Mouse (Mus musculus) MEL (cell line): ENCODE data around the gene E130308A19Rik.

Source experiments
- CHD1 ChIP-seq: IDR thresholded peaks from 2 replicates; pipeline ENCODE4 v1.6.1; 2012; ENCODE audit warnings: low read depth, mild to moderate bottlenecking, inconsistent platforms, low read length, improper control_type of control experiment
- CTCF ChIP-seq, 3 experiments: IDR thresholded peaks in 2 of 3; conservative IDR thresholded peaks in 1 of 3; 2 replicates each; pipeline ENCODE4 v1.5.1; 2011 to 2012; ENCODE audit warnings: low read length in 3 of 3, low read depth in 2 of 3, mild to moderate bottlenecking in 2 of 3, improper control_type of control experiment in 1 of 3, inconsistent platforms in 1 of 3, mixed read lengths in 1 of 3, moderate library complexity in 1 of 3; ENCODE audit not compliant: control insufficient read depth in 1 of 3, insufficient read depth in 1 of 3, poor library complexity in 1 of 3, severe bottlenecking in 1 of 3
- ETS1 ChIP-seq: IDR thresholded peaks from 2 replicates; pipeline ENCODE4 v1.6.1; 2012; ENCODE audit warnings: low read depth, mild to moderate bottlenecking, inconsistent platforms, low read length, improper control_type of control experiment, moderate library complexity
- GATA1 ChIP-seq: IDR thresholded peaks from 2 replicates; pipeline ENCODE4 v1.6.1; 2011; ENCODE audit warnings: low read depth, low read length, improper control_type of control experiment
- HCFC1 ChIP-seq: IDR thresholded peaks from 2 replicates; pipeline ENCODE4 v1.6.1; 2012; ENCODE audit warnings: low read depth, mild to moderate bottlenecking, inconsistent platforms, low read length, improper control_type of control experiment, moderate library complexity
- MAX ChIP-seq: IDR thresholded peaks from 2 replicates; pipeline ENCODE4 v1.6.1; 2011; ENCODE audit warnings: low read length, improper control_type of control experiment
- MXI1 ChIP-seq: IDR thresholded peaks from 2 replicates; pipeline ENCODE4 v1.6.1; 2011; ENCODE audit warnings: mild to moderate bottlenecking, low read depth, low read length, improper control_type of control experiment
- POLR2A ChIP-seq, 2 experiments: IDR thresholded peaks; 2 replicates each; pipeline ENCODE4 v1.6.1; 2011 to 2012; ENCODE audit warnings: low read length in 2 of 2, mild to moderate bottlenecking in 2 of 2, control low read depth in 1 of 2, improper control_type of control experiment in 1 of 2, low read depth in 1 of 2, moderate library complexity in 1 of 2; ENCODE audit not compliant: control insufficient read depth in 1 of 2, insufficient read depth in 1 of 2, poor library complexity in 1 of 2
- RAD21 ChIP-seq: IDR thresholded peaks from 2 replicates; pipeline ENCODE4 v1.6.1; 2011; ENCODE audit warnings: mild to moderate bottlenecking, low read depth, low read length, improper control_type of control experiment
- TCF12 ChIP-seq: IDR thresholded peaks from 2 replicates; pipeline ENCODE4 v1.6.1; 2014; ENCODE audit warnings: low read depth, mild to moderate bottlenecking, inconsistent platforms, low read length, improper control_type of control experiment, moderate library complexity

DNA sequence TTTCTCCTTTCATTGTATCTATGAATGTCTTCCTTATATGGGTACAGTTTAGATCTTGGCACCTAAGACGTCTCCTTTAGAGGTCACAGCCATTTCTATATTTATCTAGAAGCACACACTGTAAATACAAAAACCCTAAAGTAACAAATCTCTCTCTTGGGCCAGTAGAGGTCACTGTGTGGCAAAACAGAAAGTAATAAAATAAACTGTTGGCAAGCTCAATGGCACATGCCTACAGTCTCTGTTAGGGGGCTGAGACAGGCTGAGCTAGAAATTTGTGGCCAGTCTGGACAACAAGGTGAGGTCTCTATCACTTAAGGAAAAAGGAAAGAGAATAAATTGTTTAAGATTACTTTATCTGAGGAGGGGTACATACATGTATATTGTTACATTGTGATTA lies 11.0 kb upstream of the E130308A19Rik start:
- no peak for TF ChIP-seq POLR2A (IDR thresholded peaks at IDR 0.05; ENCODE audit: control insufficient read depth in 1 of 2, insufficient read depth in 1 of 2, low read depth in 1 of 2, low read length in 2 of 2, poor library complexity in 1 of 2)
- no peak for TF ChIP-seq MAX
- peak; percentile 87 for TF ChIP-seq RAD21
- no peak for TF ChIP-seq ETS1
- TF ChIP-seq HCFC1 = no peak
- TF ChIP-seq GATA1 = no peak
- no peak for TF ChIP-seq TCF12
- peak in 2 of 3 experiments; percentile 47 to 83; a peak in 4 of 6 replicates for TF ChIP-seq CTCF (IDR thresholded peaks at IDR 0.05 in 2 of 3, conservative IDR thresholded peaks at IDR 0.05 in 1 of 3; ENCODE audit: control insufficient read depth in 1 of 3, insufficient read depth in 1 of 3, low read depth in 2 of 3, low read length in 3 of 3, poor library complexity in 1 of 3, severe bottlenecking in 1 of 3)
- TF ChIP-seq CHD1 = no peak
- no peak for TF ChIP-seq MXI1
